Mouse (Mus musculus): ENCODE data around the gene Galt.

GRCm38 (mm10) chr4:41714276-41714675, 40.8 kb upstream of the Galt start:
- TF ChIP-seq POLR2A (IDR thresholded peaks at IDR 0.05; ENCODE audit: borderline replicate concordance, insufficient read depth, low read length) = no peak
- peak; percentile 87 for TF ChIP-seq CTCF (IDR thresholded peaks at IDR 0.05; ENCODE audit: borderline replicate concordance, insufficient read depth, low read depth, low read length)

Data from cerebellum, adult 2 months (tissue).